Mouse (Mus musculus) heart, embryonic 13.5 days (tissue): ENCODE results near the gene Dnaja3. TPM values are rescaled to one million over a fixed set of nuclear protein-coding genes. Genes with fewer than 3 reads are reported as not detected.

Experiments used
- polyA plus RNA-seq: library from polyadenylated mRNA; unstranded; fragments of >200 nt; fragmentation: Nextera tagmentation; extraction: Ambion mirVana; gene quantifications from 2 replicates; pipeline ENCODE4 v1.2.1, GENCODE M21; 2015

Gene Dnaja3
- polyA plus RNA-seq, 1 experiment from 2014 or later = 65.6 TPM

Other genes with a start within 250 kb of the Dnaja3 start
- 0.96 and 0.98 TPM in 2 replicates for gene Adcy9, start 219.5 kb upstream of the Dnaja3 start, polyA plus RNA-seq
- gene Srl, start 98.2 kb upstream of the Dnaja3 start, polyA plus RNA-seq = 177 and 181 TPM in 2 replicates
- 6.3 and 7.7 TPM in 2 replicates for gene Tfap4, start 80.1 kb upstream of the Dnaja3 start, polyA plus RNA-seq
- 19.9 and 23.5 TPM in 2 replicates for gene Glis2, start 45.3 kb upstream of the Dnaja3 start, polyA plus RNA-seq
- 136 and 139 TPM in 2 replicates for gene Pam16, start 15.0 kb upstream of the Dnaja3 start, polyA plus RNA-seq
- 15.2 and 15.8 TPM in 2 replicates for gene Vasn, start within 50 bp of the Dnaja3 start, polyA plus RNA-seq
- 15.2 and 16.9 TPM in 2 replicates for gene Coro7, start 39.8 kb downstream of the Dnaja3 start, polyA plus RNA-seq
- 37.2 and 38.6 TPM in 2 replicates for gene Nmral1, start 79.4 kb downstream of the Dnaja3 start, polyA plus RNA-seq
- 92.8 and 96.0 TPM in 2 replicates for gene Hmox2, start 86.4 kb downstream of the Dnaja3 start, polyA plus RNA-seq
- gene Cdip1, start 150.3 kb downstream of the Dnaja3 start, polyA plus RNA-seq = 120 and 128 TPM in 2 replicates
- 0.15 and 0.32 TPM in 2 replicates for gene 4930562C15Rik, start 195.4 kb downstream of the Dnaja3 start, polyA plus RNA-seq
- 24.4 and 26.6 TPM in 2 replicates for gene Ubald1, start 240.3 kb downstream of the Dnaja3 start, polyA plus RNA-seq
- 107 TPM in 2 replicates for gene Mgrn1, start 246.3 kb downstream of the Dnaja3 start, polyA plus RNA-seq